Mouse (Mus musculus): ENCODE measurements around the gene Glcci1.
A peak's percentile ranks its signal among the peaks of the same experiment; 100 is the strongest.

Gene Glcci1

DNA sequence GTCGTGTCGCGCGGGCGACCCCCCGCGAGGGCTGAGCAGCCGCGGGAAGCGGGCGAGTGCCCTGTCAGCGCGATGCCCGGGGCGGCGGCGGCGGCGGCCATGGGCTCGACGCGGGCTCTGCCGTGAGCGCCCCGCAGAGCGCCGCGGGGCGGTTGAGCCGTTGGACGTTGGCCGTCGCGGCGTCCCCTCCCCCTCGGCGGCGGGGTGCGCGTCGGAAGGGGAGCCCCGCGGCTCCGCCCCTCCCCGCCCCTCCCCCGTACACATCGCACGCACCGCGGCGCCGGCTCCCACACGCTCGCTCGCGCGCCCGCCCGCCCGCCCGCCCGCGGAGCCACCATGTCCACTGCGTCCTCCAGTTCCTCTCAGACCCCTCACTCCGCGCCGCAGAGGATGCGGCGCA is at the start of gene Glcci1:
Gene Glcci1 (plus strand): TSS at position 50 of the 400 bp plus-strand sequence.
- peak in 1 of 2 experiments; percentile 51 for DNase-seq (ENCODE audit: low spot score in 2 of 2)

DNA sequence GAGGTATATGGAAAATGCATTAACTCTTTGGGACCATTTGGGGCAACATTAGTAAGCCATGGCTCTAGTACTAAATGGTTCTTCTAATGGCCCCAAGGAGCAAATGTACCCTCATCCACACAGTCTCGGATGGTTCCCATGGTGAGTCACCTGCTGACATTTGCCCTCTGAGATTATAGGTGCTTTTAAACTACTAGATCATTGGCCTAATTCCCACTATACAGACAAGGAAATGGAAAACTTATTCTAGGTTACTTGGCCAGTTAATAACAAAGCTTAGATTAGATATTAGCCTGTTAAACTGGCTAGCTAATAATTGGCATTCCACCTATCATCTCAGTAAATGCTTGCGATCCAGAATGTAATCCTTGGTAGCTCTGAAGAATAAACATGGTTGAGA is 47.0 kb upstream of the Glcci1 start:
- no peak for DNase-seq (ENCODE audit: low spot score in 2 of 2)

GRCm38 (mm10) chr6:8465388-8465787 is 44.0 kb upstream of the Glcci1 start:
- DNase-seq (ENCODE audit: low spot score in 2 of 2) = no peak

- DNase-seq (ENCODE audit: low spot score in 2 of 2) = no peak
Measured at GRCm38 (mm10) chr6:8465985-8466384, 43.4 kb upstream of the Glcci1 start.

DNA sequence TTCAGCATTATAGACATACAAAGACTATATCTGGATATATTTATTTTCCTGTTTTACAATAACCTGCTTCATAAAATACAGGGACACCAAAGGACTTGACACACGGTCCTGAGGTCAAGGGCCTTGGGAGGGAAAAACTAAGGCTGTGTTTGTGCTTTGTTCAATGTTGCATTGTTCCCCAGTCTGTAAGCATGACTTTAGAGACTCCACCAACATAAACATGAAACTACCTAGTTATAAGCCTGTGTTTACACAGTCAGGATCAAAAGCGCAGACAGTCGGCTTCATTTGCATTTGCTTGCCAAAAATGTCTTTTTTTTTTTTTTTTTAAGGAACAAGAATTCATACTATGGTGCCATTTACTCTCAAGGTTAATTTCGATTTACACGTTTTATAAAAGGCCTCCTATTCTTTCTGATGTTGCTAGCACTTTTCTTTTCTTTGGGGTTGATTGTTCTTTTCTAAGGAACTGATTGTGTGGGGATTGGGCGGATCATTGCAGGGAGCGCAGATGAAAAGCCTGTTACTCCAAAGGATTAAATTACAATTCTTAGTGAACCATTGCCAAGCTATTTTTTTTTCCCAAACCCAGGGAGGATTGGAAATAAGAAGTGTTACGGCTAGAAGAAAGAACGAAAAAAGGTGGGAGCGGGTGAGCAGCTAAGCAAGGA is 41.6 kb upstream of the Glcci1 start:
- no peak for DNase-seq (ENCODE audit: low spot score in 2 of 2)

- DNase-seq (ENCODE audit: low spot score in 2 of 2) = no peak
Measured at GRCm38 (mm10) chr6:8469918-8470317, 39.5 kb upstream of the Glcci1 start.

DNA sequence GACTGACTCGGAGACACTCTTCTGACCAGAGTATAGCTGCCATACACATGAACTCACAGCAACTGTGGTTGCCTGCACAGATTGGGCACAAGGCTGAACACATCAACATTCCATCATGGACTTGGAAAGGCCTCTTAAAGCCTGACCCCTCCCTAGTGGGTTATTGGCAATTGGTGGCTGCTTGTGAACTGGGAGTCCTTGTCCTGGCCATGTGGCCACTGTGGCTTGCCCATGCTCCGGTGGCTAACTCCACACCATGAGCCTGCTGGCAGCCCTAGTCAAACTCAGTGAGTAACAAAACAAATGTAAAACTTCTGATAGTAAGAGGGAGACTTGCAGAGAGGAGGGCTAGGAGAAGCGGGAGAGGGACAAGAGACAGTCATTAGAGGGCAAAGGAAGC is 37.3 kb upstream of the Glcci1 start:
- no peak for DNase-seq (ENCODE audit: low spot score in 2 of 2)

DNA sequence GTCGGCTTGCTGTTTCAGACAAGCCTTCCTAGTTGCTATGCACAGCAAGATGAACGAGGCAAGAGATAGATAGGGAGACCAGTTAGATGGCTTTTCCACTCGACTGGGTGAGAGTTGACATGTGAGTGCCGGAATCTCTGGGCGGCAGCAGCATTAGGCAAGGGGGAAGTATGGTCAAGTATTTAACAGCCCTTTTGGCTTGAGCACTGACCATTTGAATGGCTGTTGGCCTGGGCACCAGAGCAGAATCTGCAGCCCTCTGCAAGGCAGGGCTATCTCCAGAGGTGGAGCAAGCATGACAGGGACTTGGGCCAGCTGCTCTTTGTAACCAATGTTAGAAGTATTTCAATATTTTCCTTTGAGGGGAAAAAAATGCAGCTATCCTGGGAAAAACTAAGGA is 36.5 kb upstream of the Glcci1 start:
- no peak for DNase-seq (ENCODE audit: low spot score in 2 of 2)

DNA sequence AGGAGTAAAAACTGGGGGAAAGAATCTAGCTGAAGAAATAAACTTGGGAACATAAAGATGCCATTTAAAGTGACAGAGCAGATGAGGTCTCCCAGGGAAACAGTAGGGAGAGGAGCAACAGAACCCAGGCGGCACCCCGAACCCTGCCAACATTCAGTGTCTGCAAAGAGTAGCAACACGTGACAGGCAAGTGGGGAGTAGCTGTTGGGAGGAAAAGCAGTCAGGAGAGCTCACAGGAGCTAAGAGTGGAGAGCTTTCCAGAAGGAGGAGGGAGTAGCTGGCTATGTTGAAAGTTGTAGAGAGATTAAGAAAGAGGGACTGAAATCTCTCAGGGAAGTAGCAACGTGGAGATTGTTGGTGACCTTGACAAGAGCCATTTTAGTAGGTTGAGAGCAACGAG is 35.9 kb upstream of the Glcci1 start:
- DNase-seq (ENCODE audit: low spot score in 2 of 2) = no peak

DNA sequence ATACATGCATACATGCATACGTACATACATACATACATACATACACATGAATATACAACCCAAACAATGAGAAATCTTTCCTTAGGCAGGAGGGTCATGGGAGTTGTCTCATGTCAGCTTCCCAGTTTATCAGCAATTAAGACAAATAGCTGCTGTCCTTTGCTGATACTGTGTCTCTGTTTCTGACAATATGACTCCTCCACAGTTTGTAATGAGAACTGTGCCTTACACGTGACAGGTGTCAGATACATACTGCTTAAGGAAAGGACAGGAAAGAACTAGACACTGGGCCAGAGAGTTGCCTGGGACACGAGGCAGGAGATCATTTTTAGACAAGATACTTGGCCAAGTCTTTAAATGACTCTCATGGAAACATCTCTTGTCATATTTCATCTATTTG is 35.1 kb upstream of the Glcci1 start:
- no peak for DNase-seq (ENCODE audit: low spot score in 2 of 2)

- DNase-seq (ENCODE audit: low spot score in 2 of 2) = no peak
Measured at GRCm38 (mm10) chr6:8474820-8475219, 34.6 kb upstream of the Glcci1 start.

- DNase-seq (ENCODE audit: low spot score in 2 of 2) = no peak
Measured at GRCm38 (mm10) chr6:8479176-8479575, 30.2 kb upstream of the Glcci1 start.

DNA sequence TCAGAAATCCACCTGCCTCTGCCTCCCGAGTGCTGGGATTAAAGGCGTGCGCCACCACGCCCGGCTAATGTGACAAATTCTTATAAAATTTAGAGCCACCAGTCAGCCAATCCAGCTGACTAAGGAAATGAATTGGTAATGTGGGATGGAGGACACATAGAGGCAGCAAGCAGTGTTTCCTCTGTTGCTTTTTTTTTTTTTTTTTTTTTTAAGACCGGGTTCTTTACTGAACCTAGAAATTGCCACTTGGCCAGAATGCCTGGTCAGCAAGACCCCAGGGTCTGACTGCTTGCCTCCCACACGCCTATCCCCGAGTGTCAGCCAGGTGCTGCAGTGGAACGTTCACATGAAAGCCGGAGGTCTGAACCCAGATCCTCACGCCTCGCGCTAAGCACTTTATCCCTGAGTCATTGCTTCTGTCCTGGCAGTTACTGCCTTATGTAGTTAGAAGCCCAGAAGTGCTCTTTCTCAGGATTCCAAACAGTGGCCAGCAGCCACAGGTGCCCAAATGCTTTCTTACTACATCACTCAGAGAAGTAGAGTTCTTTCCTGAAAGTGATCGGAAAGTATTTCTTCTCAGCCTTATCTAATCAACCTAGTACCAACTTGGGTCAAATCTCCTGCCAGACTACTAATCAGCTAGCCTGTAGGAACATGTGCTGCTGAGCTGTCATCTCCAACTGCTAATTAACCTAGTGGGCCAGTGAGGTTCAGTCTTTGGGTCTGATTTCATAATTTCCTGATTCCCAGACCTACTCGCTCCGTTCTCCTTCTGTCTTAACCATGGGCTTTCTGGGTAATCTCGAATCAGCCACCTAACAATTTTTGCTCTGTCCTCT is 24.7 kb upstream of the Glcci1 start:
- DNase-seq (ENCODE audit: low spot score in 2 of 2) = no peak

DNA sequence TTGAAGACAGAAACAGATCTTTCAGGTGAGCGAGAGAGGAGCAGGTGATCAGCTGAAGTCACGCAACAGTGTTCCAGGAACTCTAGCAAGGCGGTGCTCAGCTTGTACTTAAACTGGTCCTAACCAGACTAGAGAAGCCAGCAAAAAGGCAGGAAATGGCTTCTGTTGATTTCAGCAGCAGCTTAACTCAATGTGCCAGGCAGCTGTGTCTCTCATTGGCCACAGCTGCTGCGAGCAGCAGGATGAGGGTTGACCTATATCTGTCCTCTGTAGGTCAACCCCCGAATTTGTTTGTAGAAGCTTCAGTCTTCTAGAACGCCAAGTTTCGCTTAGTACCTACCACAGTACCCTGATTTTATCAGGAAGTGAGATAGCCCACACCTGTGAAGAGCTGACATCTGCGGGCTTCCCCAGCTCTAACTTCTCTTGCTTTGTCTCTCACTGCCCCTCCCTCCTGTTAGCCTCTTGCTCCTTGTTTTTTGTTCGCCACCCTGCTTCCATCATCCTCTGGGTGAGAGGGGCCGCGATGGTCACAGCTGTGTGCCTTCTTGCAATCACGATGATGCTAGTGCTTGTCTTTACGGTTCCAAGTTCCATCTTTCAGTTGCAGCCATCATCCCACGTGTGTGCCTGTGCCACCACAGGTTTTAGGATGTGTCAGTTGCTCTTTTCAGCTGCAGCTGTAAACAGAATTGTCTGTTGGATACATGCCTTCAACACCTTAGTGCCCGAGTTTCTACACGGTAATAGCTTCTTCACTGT is 23.8 kb upstream of the Glcci1 start:
- no peak for DNase-seq (ENCODE audit: low spot score in 2 of 2)

DNA sequence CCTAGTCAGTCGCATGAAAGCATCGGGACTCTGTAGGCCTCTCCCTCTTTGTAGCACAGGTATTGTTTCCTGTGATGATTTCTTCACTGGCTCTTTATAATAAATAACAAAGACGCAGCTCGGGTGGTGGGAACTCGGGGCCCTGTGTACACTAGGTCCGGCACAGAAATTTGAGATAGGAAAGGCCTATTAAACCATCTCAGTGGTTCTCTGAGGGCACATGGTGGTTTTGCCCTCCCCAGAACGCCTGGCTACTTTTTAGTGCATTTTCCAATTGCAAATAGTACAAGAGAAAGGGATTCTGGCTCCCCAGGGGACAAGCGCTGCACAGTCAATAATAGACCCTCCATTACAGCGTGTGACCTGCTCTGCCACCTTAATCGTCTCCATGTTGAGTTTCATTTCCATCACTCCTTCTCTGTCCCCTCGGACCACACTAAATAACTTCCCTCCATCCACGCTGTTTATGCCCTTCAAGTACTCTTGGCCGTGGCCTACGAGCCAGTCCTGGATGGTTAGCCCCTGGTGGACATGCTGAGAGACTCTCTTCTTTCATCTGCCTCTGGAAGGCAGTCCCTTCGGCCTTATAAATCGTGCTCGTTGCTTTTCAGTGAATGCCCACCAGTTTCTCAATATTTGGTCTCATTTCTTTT is 22.9 kb upstream of the Glcci1 start:
- DNase-seq (ENCODE audit: low spot score in 2 of 2) = no peak

GRCm38 (mm10) chr6:8487044-8487853 is 22.2 kb upstream of the Glcci1 start:
- no peak for DNase-seq (ENCODE audit: low spot score in 2 of 2)

DNA sequence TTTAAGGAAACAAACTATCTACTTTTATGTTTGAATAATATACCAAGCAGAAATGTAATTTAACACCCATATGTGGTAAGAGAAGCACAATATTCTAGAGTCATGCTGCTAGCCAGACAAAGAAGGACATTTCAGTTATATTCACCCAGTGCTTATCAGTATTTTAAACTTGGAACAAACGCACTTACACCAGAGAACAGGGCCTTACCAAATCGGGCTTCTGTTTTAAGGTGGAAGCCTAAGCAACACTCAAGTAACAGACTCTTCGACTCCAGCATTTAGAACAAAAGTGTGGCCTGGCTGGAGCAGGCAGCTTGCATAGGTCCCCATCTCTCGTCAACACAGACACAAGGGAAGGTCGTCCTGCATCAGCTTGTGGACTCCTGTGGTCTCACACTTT is 21.2 kb upstream of the Glcci1 start:
- DNase-seq (ENCODE audit: low spot score in 2 of 2) = no peak

DNA sequence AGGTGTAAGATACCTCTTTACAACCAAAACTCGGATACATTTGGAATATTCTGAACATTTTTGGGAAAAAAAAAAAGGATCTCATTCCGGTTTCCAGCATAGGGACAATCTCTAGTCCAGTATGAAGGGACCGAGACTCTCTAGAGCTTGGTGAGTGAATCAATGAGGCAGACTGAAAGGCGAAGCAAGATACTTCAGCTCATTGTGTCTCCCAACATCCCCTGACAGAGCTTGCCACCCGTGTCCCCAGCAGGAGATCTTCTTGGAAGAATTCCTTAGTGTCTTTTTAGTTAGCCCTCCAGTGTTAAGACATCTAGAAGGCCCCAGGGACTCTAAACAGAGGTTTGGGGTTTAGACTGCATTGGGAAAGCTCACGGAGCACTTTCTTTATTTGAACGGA is 20.1 kb upstream of the Glcci1 start:
- no peak for DNase-seq (ENCODE audit: low spot score in 2 of 2)

DNA sequence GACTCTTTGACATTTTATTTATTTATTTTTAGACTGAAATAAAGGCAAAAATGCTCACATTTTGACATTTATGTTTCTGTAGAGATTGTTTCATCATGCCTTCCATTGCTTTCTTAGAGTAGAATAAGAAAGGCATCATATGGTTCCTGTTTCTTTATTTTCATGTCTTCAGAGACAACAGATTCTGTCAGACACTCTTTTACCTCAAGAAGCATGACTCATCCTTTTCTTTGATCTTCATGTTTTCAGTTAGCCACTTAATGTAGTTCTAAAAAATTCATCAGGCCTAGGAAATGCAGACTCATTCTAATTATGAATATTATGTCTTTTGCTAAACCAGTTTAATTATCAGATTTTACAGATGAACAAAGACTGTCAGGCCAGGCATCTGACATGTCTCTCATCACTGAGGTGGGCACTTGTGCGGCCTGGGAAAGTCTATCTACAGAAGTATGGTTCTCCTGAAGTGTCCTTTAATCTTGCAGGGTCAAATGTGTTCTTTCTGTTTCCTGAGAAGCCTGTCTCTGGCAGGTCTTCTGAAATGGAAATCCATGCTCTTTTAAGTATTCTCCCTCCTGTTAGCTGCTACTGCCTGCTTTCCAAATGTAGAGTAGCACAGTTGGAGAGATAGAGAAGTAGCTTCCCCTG is 19.3 kb upstream of the Glcci1 start:
- DNase-seq (ENCODE audit: low spot score in 2 of 2) = no peak

DNA sequence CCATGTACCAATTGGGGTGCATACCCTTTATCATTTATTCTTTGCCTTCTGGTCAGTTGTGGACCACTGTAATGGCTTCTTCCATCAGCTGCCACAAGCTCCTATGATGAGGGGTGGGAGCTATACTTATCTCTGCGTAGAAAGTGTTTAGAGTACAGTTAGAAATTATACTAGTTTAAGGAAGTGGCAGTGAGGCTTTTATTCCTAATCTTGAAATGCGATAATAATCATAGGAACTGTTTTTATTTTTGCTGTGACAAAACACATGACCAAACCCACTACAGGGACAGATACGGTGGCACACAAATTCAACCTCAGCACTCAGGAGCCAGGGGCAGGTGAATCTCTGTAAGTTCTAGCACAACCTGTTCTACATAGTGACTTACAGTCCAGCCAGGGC is 17.2 kb upstream of the Glcci1 start:
- no peak for DNase-seq (ENCODE audit: low spot score in 2 of 2)
